Mouse (Mus musculus) CH12.LX (cell line): ENCODE measurements at regions not wholly inside any gene's neighbourhood (a gene's known extent, or its start where the extent isn't known, plus 50 kb on each side); places are given as distances from the start of the nearest gene placed in this dataset.

Experiments used
- BHLHE40 ChIP-seq: IDR thresholded peaks from 2 replicates; pipeline ENCODE4 v1.6.1; 2011; ENCODE audit warnings: mild to moderate bottlenecking, low read depth, low read length, improper control_type of control experiment
- CHD2 ChIP-seq: IDR thresholded peaks from 2 replicates; pipeline ENCODE4 v1.6.1; 2011; ENCODE audit warnings: low read length, improper control_type of control experiment
- CTCF ChIP-seq, 2 experiments: IDR thresholded peaks in 1 of 2; conservative IDR thresholded peaks in 1 of 2; 2 replicates each; pipeline ENCODE4 v1.5.1; 2011 to 2012; ENCODE audit warnings: low read depth in 2 of 2, low read length in 2 of 2, improper control_type of control experiment in 1 of 2, inconsistent platforms in 1 of 2, mild to moderate bottlenecking in 1 of 2, moderate library complexity in 1 of 2
- EP300 ChIP-seq: IDR thresholded peaks from 2 replicates; pipeline ENCODE4 v1.6.1; 2011; ENCODE audit warnings: low read length, improper control_type of control experiment
- HCFC1 ChIP-seq: IDR thresholded peaks from 2 replicates; pipeline ENCODE4 v1.6.1; 2012; ENCODE audit warnings: low read depth, mild to moderate bottlenecking, inconsistent platforms, low read length, improper control_type of control experiment
- KAT2A ChIP-seq: IDR thresholded peaks from 2 replicates; pipeline ENCODE4 v1.6.1; 2012; ENCODE audit warnings: low read length, improper control_type of control experiment, inconsistent platforms; ENCODE audit not compliant: insufficient replicate concordance
- MEF2A ChIP-seq: IDR thresholded peaks from 2 replicates; pipeline ENCODE4 v1.6.1; 2014; ENCODE audit warnings: low read depth, mild to moderate bottlenecking, inconsistent platforms, low read length, improper control_type of control experiment, borderline replicate concordance
- NRF1 ChIP-seq: IDR thresholded peaks from 2 replicates; pipeline ENCODE4 v1.6.1; 2014; ENCODE audit warnings: low read depth, mild to moderate bottlenecking, inconsistent platforms, low read length, improper control_type of control experiment, moderate library complexity
- POLR2A ChIP-seq: IDR thresholded peaks from 2 replicates; pipeline ENCODE4 v1.6.1; 2011; ENCODE audit warnings: low read depth, mild to moderate bottlenecking, improper control_type of control experiment, low read length
- USF1 ChIP-seq: IDR thresholded peaks from 2 replicates; pipeline ENCODE4 v1.6.1; 2014; ENCODE audit warnings: low read depth, mild to moderate bottlenecking, inconsistent platforms, low read length, improper control_type of control experiment
- USF2 ChIP-seq: conservative IDR thresholded peaks from 2 replicates; pipeline ENCODE4 v1.6.1; 2011; ENCODE audit warnings: low read depth, low read length, improper control_type of control experiment
- ZC3H11A ChIP-seq: IDR thresholded peaks from 2 replicates; pipeline ENCODE4 v1.6.1; 2012; ENCODE audit warnings: low read depth, mild to moderate bottlenecking, inconsistent platforms, low read length, improper control_type of control experiment

DNA sequence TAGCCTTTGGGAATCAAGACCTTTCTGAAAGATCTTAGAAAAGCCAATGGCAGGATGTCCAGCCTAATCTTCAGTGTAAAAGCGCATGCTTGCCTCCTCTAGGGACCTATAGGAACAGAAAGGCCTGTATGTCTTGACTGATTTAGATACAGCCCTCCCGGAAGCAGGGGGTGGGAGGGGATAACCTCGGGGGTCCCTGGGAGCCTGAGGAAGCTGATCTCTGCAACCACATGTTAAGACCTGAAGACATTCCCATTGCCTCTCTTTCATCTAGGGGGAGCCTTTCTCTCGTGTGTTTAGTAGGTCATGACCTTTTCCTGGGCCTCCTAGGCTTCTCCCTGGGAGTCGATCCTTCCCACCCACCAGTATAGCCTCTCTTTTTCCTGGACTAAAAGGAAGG is 95.3 kb upstream of the Ccnd2 start:
- TF ChIP-seq CTCF (conservative IDR thresholded peaks at IDR 0.05 in 1 of 2, IDR thresholded peaks at IDR 0.05 in 1 of 2; ENCODE audit: low read depth in 2 of 2, low read length in 2 of 2) (no peak), USF1 (no peak), NRF1 (no peak), EP300 (no peak), POLR2A (no peak), BHLHE40 (no peak), KAT2A (no peak), ZC3H11A (no peak), USF2 (no peak), MEF2A (no peak), HCFC1 (no peak), CHD2 (no peak)
